Mouse (Mus musculus) right cerebral cortex, postnatal 36 days (tissue): ENCODE measurements at regions not wholly inside any gene's neighbourhood (a gene's known extent, or its start where the extent isn't known, plus 50 kb on each side); places are given as distances from the start of the nearest gene placed in this dataset.

Experiments used
- DNase-seq, 2 experiments: peaks; one replicate each; pipeline ENCODE4 v3.0.0; 2022; ENCODE audit warnings: low spot score in 2 of 2, mixed read lengths in 1 of 2

- DNase-seq: peak; percentile 61 to 74
Observed at GRCm38 (mm10) chr9:49873550-49873949, 74.8 kb upstream of the Ncam1 start.

GRCm38 (mm10) chr9:49851522-49851921, 52.8 kb upstream of the Ncam1 start:
- DNase-seq: no peak

- no peak for DNase-seq
Observed at GRCm38 (mm10) chr9:49849442-49849841, 50.7 kb upstream of the Ncam1 start.

GRCm38 (mm10) chr9:49848943-49849342, 50.2 kb upstream of the Ncam1 start:
- no peak for DNase-seq
